Mouse (Mus musculus): ENCODE results near the gene Ubac2. TPM values are rescaled to one million over a fixed set of nuclear protein-coding genes. Genes with fewer than 3 reads are reported as not detected.
"Not testable (repeated sequence)": the region's sequence is repeated elsewhere in the genome, so short reads cannot be mapped to it uniquely, and the experiment has no call there.

Ubac2 gene
- total RNA-seq (2022), result 10 to 100 TPM; 32.5 to 38.1 (median 34.9) TPM

DNA sequence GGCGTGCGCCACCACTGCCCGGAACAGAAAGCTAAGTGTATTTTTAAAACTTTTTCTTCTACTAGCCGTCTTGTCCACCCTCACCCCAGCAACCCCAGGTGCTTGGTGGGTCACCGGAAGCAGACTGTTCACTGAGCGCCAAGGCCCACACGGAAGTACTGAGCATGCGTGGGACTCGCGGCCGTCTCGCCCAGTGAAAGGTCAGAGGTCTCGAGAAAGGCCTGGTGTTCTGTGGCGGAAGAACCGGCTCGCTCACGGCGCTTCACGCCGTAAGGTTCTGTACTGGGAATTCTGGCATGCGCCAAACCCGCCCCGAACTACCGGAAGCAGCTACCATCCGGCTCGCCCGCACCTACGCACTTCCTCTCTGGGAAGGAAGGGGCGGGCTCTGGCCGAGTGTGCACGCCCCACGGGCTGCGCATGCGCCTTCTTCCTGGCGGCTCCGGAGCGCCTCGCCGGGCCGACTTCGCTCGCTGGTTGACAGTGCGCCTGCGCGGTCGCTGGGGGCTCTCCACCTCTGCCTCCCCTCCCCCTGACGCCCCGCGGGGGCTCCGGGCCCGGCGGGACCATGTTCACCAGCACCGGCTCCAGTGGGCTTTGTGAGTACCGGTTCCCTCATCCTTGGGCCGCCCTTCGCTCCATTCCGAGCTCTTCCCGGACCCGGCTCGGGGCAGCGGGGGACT, at the start of gene Ubac2:
Gene Ubac2 (plus strand): TSS at position 445 of the 683 bp plus-strand sequence.
- peak; percentile 92 to 98 for DNase-seq (ENCODE audit: low spot score in 2 of 2)

DNA sequence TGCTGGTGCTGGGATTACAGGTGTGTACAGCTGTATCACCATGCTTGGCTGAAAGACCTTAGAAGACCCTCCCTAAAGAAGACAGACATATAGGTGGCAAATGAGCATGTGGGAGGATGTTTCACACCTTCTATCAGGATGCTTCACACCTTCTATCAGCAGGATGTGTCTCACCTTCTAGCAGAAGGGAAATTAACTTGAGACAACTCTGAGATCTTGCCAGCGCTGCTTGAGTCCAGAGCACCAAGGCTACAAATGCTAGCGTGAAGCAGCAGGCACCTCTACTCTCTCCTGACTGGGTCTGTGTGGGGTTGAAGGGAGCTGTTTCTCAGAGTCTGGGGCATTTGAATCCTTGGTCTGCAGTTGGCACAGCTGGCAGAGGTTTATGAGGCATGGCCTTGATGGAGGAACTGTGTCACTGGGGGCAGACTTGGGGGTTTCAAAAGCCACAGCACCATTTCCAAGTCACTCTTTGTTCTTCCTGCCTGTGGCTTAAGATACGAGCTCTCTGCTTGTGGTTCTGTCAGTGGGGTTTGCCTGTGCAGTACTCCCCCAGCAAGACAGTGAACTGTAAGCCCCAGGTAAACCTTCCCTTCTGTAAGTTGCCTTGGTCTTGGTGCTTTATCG, 48.5 kb upstream of the Ubac2 start:
- DNase-seq (ENCODE audit: low spot score in 2 of 2), result no peak

DNA sequence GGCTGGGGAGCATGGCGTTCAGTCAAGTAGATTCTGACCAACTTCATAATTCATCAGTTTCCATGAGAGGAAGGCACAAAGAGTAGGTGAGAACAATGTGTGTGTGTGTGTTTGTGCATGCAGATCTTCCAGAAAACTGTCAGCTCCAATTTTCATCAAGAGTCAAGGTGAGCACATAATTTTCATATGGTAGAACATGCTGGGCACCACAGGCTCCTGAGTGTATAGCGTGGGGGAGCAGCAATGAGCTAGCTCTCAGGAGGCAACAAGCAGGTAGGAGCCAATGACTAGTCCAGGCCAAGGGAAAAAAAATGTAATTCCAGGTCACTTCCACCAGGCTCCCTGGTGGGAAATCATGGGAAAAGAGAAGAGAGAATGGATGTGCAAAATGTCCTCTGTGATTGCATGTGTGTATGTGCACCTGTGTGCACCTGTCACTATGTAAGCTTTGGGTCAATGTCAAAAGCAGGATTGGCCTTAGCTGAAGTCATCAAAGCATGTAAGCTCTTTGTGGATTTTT, 45.4 kb upstream of the Ubac2 start:
- no peak for DNase-seq (ENCODE audit: low spot score in 2 of 2)

DNA sequence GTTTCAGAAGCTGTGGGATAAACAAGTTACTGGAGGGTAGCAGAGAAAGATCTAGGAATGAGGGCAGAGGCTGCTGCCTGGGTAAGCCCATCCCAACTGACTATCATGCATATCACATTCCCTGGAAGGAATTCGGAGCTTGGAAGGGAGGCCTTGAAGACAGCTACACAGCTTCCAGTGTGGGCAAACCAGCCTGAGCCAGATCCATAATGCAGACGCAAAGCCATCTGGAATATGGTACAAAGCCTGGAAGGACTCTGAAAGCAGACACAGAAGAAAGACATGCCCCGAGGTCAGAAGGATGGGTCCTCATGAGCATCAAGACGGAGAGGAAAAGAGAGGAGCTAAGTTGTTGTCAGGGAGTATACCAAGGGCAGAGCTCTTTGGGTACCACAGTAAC, 40.3 kb upstream of the Ubac2 start:
- DNase-seq (ENCODE audit: low spot score in 2 of 2), result no peak

DNA sequence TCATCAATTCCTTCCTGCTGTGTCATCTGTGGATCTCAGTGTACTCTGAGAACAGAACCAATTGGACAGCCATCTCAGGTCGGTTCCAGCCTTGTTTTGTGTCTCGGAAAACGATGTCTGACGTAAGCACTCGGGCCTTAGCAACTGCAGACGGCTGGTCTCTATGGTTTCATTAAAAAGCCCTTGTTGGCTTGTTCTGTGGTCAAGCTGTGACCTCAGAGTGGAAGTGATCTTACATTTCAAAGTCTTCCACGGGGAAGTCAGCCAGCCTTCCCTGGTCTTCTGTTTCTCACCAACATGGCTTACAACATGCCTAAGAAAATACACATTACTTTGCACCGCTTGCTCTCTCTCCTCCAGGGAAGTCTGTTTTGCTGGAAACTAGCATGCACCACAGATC, 38.2 kb upstream of the Ubac2 start:
- DNase-seq (ENCODE audit: low spot score in 2 of 2), result no peak

DNA sequence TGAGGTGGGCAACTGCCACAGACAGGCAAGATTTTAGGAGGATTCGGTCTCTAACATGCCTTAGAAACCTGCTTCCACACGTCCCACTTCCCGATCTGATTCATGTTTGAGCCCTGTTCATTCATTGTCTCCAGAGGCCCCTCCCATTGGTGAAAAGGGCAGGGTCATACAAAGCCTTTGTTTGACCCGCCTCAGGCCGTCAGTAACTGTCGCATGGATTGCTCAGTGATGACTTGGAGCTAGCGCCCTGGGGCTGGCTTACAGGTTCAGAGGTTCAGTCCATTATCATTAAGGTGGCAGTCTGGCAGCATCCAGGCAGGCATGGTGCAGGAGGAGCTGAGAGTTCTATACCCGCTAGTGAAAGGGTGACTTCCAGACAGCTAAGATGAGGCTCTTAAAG, 33.9 kb upstream of the Ubac2 start:
- no peak for DNase-seq (ENCODE audit: low spot score in 2 of 2)

DNA sequence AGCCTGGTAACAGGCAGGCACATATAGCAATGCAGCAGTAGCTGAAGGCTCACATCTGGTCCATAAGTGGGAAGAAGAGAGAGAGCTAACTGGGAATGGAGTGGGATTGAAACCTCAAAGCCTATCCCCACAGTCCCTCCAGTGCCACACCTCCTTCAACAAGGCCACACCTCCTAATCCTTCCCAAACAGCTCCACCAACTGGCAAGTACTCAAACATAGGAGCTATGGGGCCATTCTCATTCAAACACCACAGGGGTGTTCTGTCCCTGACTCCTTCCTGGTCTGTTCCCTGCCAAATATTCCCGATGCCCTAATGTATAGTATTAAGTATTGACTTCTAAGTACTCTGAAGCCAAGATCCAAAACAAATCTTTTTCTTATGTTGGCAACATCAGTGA, 27.2 kb upstream of the Ubac2 start:
- DNase-seq (ENCODE audit: low spot score in 2 of 2), result no peak

DNA sequence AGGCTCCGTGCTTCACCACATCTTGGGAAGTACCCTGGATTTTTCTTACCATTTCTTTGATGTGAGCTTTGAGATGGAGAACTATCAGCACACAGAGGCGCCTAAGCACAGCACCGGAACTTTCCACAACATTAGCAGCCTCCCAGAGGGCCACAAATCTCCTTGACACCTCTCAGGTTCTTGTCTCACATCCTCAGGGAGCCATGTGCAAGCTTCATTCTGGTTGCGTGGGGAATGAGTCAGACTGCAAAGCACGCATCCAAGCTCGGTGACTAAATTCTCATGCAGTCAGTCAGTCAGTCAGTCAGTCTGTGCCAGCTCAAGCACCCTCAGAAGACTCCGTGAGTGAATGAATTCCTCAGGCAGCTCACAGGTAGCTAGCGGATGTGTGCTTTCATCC, 25.9 kb upstream of the Ubac2 start:
- peak in 1 of 2 experiments; percentile 15 for DNase-seq (ENCODE audit: low spot score in 2 of 2)

DNA sequence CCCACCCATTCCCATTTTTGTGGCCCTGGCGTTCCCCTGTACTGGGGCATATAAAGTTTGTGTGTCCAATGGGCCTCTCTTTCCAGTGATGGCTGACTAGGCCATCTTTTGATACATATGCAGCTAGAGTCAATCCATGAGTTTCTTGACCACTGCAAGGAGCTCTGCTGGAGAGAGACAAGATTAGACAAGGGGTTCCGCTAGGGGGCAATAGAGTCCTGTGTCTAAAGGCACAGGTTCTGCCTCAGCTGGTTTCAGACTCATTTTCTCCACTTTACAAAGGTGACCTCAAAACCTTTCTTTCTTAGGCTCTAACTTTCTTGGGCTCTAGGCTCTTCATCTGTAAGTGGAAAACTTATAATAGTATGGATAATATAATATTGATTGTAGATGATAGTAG, 13.3 kb upstream of the Ubac2 start:
- not testable (repeated sequence) for DNase-seq (ENCODE audit: low spot score in 2 of 2)

DNA sequence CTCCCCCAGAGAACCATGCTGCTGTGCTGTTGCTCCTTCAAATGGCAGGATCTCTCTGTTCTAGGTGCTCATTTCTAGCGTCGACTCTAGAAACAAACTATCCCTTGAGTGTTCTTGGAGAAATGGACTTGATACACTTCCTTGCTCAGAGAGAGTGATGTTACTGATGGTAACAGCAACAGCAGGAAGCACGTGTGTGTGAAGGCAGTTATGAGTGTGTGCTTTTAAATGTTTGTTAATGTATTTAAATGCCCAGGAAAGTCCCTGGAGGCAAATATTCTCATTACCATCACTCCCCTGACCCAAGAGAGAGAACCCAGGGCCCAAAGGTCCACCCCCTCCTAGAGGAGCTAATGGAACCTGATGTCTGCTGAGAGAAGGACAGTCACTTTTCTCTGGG, 11.8 kb upstream of the Ubac2 start:
- no peak for DNase-seq (ENCODE audit: low spot score in 2 of 2)

DNA sequence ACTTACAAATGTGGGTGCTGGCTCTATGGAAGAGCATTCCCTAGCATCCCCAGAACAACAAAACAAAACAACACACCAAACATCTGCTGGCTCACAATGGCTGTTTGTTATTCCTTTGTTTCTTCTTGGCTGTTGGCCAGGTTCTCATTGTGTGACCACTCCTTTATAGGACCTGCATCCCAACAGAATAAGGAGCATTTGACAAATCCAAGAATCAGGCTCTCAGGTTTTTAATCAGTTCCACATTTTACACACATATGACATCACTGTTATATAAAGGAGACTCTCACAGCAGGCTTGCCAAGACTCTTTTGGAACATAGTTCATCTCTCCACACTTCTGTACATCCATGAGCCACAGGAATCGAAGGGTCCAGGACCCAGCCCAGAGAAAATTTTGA, 9.3 kb upstream of the Ubac2 start:
- DNase-seq (ENCODE audit: low spot score in 2 of 2), result peak in 1 of 2 experiments; percentile 31

DNA sequence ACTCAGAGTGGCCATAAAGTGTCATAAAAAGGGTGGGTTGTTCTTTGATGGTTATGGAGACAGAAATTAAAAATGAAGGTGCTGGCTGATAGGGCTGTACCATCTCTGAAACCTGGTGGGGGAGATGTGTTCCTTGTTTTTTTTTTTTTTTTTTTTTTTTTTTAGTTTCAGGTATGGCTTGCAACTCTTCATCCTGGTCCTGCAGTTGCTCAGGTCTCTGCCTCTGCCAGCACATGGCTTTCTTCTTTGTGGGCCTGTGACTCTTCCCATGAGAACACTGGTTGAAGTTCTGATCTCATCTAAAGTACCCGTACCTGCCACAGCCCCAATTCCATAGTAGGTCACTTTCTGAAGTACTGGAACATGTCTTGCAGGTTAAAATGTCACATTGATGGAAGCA, 5.7 kb upstream of the Ubac2 start:
- DNase-seq (ENCODE audit: low spot score in 2 of 2), result no peak

DNA sequence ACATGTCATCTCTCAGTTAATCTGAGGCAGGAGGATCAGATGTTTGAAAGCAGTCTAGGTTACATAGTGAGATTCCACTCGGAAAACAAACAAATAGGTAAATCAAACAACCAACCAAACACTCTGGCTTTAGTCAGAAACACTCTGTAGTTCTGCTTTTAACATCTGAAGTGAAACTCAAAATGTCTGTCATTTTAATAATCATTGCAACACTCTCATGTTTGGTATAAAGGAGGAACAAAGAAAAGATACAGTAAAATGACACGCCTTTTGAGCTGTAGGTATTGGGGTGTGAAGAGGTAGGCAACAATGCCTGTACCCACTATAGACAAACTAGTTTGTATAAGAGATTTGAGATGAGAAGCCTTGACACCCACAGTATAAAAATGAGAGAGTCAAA, 5.2 kb upstream of the Ubac2 start:
- no peak for DNase-seq (ENCODE audit: low spot score in 2 of 2)

DNA sequence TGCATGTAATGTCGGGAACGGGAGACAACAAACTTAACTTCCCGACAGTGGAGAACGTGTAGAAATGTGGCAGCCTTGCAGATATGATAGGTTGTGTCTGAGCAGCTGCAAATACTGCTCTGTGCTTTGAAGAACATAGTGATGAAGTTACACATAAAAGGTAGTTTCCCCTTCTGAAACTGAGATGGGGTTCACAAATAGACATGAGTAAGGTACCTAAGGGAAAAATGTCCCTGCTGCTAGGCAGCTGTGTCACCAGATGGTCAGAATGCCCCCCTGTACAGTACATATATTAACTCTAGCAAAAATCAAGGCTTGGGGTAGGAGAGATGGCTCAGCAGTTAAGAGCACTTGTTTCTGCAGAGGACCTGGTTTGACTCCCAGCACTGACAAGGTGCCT, 4.8 kb upstream of the Ubac2 start:
- no peak for DNase-seq (ENCODE audit: low spot score in 2 of 2)

DNA sequence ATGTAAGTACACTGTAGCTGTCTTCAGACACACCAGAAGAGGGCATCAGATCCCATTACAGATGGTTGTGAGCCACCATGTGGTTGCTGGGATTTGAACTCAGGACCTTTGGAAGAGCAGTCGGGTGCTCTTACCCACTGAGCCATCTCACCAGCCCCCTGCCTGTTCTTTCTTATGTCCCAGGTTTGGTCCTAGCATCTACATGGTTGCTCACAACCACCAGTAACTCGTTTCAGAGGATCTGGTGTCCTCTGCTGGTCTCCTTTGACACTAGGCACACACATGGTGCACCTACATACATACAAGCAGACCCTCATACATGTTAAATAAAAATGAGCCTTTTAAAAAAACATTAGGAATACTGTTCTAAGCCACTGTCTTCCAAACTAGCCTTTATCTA, 2.2 kb upstream of the Ubac2 start:
- DNase-seq (ENCODE audit: low spot score in 2 of 2), result not testable (repeated sequence)

DNA sequence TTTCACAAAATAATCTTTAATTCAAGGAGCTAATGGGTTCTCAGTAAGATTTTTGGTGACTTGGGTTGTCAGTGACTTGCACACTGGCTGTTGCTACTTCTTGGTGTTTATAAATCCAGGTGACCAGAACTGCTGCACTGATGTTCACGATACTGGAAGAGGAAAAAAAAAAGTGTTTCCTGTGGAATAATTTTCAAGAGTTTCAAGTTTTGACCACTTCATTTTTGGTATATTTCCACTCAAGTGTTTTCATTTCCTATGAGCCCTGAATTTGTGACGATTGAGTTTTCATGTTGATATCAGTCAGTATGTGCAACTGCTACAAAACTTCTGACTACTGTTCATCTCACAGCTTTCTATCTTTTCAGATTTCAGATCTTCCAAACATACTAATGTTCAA, 1.6 kb upstream of the Ubac2 start:
- no peak for DNase-seq (ENCODE audit: low spot score in 2 of 2)

DNA sequence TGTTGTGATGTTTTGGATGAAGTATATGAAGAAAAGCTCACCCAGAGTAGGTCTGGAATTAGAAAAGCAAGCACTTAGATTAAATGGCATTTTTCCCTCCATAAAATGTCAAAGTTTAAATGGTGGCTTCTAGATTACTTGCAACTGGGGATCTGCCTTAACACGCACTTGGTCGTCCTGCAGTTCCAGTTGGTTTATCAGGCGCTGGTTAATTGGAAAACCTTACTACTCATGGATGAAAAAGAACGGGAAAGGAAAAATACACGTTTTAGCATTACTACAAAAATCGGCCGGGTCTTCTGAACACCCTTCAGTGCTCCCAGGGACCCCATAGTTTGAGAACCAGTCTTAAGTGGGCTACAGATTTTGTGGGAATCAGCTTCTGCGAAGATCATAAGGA, 780 bp upstream of the Ubac2 start:
- no peak for DNase-seq (ENCODE audit: low spot score in 2 of 2)

DNA sequence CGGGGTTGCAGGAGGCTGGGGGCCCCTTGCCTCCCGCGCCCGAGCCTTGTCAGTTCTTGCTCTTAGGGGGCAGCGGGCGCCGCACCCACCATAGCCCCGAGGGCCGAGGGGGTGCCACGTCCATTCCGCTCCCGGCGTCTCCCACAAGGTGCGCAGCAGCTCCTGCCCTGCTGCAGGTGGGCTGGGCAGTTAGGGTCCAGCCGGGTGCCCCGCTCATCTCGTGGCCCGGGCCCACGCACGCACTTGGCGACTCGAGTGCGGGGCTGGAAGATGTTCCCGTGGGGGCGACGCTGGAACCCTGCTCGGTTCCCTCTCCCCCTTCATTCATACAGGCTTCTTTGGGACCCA, 413 bp downstream of the Ubac2 start:
- DNase-seq (ENCODE audit: low spot score in 2 of 2), result peak in 1 of 2 experiments; percentile 32

DNA sequence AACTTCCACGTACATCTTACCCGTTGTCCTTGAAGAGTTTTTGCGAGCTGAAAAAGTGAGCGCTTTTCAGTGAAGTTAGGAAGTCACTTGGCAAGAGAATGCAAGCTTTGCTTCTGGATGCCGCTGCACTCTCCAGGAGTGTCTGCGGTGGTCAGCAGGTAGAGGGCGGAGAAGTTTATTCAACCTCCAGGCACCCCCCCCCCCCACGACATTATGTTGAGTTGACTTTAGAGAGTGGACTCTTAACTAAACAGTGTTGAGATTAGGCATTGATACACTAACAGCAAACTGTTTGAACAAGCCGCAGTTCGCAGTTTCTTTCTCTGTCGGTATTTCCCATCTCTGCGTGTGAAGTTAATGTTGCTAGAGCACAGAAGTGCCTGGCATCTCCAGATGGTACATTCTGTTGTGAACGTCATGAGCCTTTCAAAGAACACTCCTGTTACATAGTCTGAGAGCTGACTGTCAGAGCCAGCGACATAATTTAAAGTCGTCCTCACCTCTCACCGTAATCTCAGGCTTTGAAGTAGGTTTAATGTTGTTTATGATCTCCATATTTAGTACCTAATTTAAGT, 933 bp downstream of the Ubac2 start:
- DNase-seq (ENCODE audit: low spot score in 2 of 2), result no peak

DNA sequence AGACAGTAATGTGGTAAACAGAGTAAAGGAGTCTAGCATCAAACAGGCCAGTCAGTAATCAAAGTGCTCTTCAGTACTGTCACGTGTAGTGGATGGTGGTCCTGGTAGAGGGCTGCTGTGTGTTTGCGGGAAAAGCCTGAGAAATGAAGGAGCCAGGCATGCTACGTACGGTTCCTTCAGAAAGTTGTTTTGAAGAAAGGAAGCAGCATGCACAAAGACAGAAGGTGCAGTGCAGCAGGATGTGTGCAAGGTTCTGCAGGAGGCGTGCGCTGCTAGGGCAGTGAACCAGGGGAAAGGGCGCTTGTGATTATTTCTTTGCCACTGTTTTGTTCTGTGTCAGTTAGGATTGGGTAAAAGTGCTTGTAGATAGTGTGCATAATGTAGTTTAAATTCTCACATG, 2.8 kb downstream of the Ubac2 start:
- no peak for DNase-seq (ENCODE audit: low spot score in 2 of 2)

DNA sequence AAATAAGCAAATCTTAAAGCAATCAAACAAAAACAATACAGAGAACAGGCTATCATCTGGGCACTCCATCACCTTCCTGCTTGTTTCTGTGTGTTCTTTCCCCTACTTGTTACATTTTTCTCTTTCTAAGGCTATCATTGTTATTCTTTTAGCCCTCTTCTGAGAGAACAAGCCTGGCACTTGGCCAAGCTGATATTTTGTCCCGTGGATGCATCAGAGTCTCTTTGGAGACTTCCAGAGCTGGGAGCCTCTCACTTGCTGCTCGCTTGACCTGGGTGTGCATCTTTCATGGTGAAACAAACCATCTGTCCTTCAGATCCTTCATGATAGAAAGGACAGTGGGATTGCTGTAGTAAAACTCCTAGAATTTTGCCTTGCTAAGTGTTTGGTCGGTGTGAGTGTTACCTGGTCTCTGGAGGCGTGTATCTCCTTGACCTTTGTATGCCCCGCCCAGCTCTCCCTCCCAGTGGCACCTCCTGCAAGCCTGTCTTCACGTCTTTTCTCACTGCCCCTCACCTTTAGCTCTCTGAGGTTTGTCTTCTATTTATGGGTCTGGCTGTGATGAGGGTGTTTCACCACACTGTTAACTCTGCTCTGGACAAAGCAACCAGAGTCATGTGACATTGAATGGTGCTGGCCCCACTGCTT, 5.9 kb downstream of the Ubac2 start:
- DNase-seq (ENCODE audit: low spot score in 2 of 2), result no peak

DNA sequence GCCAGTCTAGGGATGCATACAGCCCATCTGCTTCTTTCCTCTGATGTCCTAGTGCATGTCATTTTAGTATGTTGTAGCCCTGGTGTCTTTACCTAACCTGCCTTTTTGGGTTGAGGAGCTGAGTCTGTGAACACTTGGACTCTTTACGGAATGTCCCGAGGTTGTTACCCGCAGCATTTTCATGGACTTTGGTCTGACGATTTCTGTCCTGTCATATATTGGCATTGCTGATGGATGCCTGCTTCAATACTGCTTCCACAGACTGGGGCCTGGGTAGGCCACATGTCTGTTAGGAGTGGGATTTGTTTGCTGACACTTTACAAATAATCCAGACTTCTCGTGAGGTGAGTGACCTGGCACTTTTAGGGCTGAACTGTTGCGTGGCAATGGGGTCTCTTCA, 15.3 kb downstream of the Ubac2 start:
- no peak for DNase-seq (ENCODE audit: low spot score in 2 of 2)
